Mouse (Mus musculus) heart, embryonic 13.5 days (tissue): Measurements from ENCODE around the gene Ess2. TPM values are rescaled to one million over a fixed set of nuclear protein-coding genes. Genes with fewer than 3 reads are reported as not detected.
"Not testable (repeated sequence)": the region's sequence is repeated elsewhere in the genome, so short reads cannot be mapped to it uniquely, and the experiment has no call there.

Experiments
- ATAC-seq: fragments of 200-750 bp; cut with Nextera tagmentation; 2 replicates; pipeline ENCODE4 v1.8.0; 2017; ENCODE audit warnings: moderate TSS enrichment; ENCODE audit not compliant: insufficient number of reproducible peaks, low FRiP score, low TSS enrichment; ENCODE audit errors: extremely low read depth
- H3K27ac ChIP-seq: fragments of 300-500 bp; sonication (generic); replicated peaks from 2 replicates; pipeline ENCODE4 v1.5.1; 2015; ENCODE audit warnings: moderate library complexity, mild to moderate bottlenecking, inconsistent platforms
- H3K27me3 ChIP-seq: fragments of 300-500 bp; sonication (generic); replicated peaks from 2 replicates; pipeline ENCODE4 v1.6.1; 2015; ENCODE audit warnings: mild to moderate bottlenecking, inconsistent platforms
- H3K36me3 ChIP-seq: fragments of 300-500 bp; sonication (generic); 2 replicates; pipeline ENCODE4 v1.6.1; 2015; ENCODE audit warnings: mild to moderate bottlenecking, inconsistent platforms
- H3K4me1 ChIP-seq: fragments of 300-500 bp; sonication (generic); 2 replicates; pipeline ENCODE4 v1.6.1; 2015; ENCODE audit warnings: inconsistent platforms
- H3K4me2 ChIP-seq: fragments of 300-500 bp; sonication (generic); 2 replicates; pipeline ENCODE4 v1.6.1; 2015; ENCODE audit warnings: inconsistent platforms, mild to moderate bottlenecking, moderate library complexity
- H3K4me3 ChIP-seq: fragments of 300-500 bp; sonication (generic); 2 replicates; pipeline ENCODE4 v1.5.1; 2015; ENCODE audit warnings: moderate library complexity, mild to moderate bottlenecking, inconsistent platforms
- H3K9ac ChIP-seq: fragments of 300-500 bp; sonication (generic); 2 replicates; pipeline ENCODE4 v1.6.1; 2015; ENCODE audit warnings: inconsistent platforms, mild to moderate bottlenecking, moderate library complexity
- H3K9me3 ChIP-seq: fragments of 300-500 bp; sonication (generic); 2 replicates; pipeline ENCODE4 v1.6.1; 2016; ENCODE audit warnings: inconsistent platforms
- WGBS: fragments of 180-500 bp; shearing (Covaris S2); methylation state at CpG from one replicate; pipeline ENCODE4 v1.1.7; 2015; ENCODE audit warnings: mixed read lengths; 5-methylcytosine and 5-hydroxymethylcytosine counted together
- polyA plus RNA-seq: library from polyadenylated mRNA; unstranded; fragments of >200 nt; fragmentation: Nextera tagmentation; extraction: Ambion mirVana; gene quantifications from 2 replicates; pipeline ENCODE4 v1.2.1, GENCODE M21; 2015

The Ess2 gene
- polyA plus RNA-seq: 27.5 and 29.8 TPM in 2 replicates

- Histone ChIP-seq H3K9me3 (no peaks in the 10 kb centered on the region), H3K27ac (peak within 1 kb of the TSS; percentile 46; the same call in 1 of the 2 replicates), H3K4me2 (peak within 1 kb of the TSS; percentile 87), H3K36me3 (peaks cover 33% of the 10 kb centered on the region), H3K27me3 (peaks cover 46% of the 10 kb centered on the region), H3K4me3 (peak within 1 kb of the TSS; percentile 65), H3K9ac (peak within 1 kb of the TSS; percentile 82), H3K4me1 (peaks cover 20% of the 10 kb centered on the region)
- WGBS: under 1% methylated on average over 35 of the region's 35 CpGs
- peak; percentile 78 for ATAC-seq
These were observed at the start of gene Ess2 for GRCm38 (mm10) chr16:17911052-17911595. Gene Ess2, minus strand, starts transcription at chr16:17911348.

GRCm38 (mm10) chr16:17956052-17956638, 45.0 kb upstream of the Ess2 start:
- 95% methylated on average over 17 of the region's 17 CpGs for WGBS
- H3K27me3 ChIP-seq, H3K27ac ChIP-seq: not testable (repeated sequence)

GRCm38 (mm10) chr16:17951618-17952017, 40.5 kb upstream of the Ess2 start:
- Histone ChIP-seq H3K9me3 (no peaks in the 10 kb centered on the region), H3K4me1 (no peaks in the 10 kb centered on the region), H3K4me2 (no peak overlapping the region), H3K27ac (no peak overlapping the region), H3K9ac (no peak overlapping the region), H3K36me3 (no peaks in the 10 kb centered on the region), H3K4me3 (no peak overlapping the region), H3K27me3 (no peaks in the 10 kb centered on the region)
- ATAC-seq: no peak
- WGBS: 68% methylated on average over 4 of the region's 4 CpGs

More at GRCm38 (mm10) chr16:17956052-17956638, 45.0 kb upstream of the Ess2 start:
- not testable (repeated sequence) for H3K4me3 ChIP-seq, H3K9me3 ChIP-seq, H3K36me3 ChIP-seq, H3K9ac ChIP-seq, H3K4me2 ChIP-seq, H3K4me1 ChIP-seq, ATAC-seq

- no peak for ATAC-seq
- H3K4me2 ChIP-seq: no peak overlapping the region
- H3K9me3 ChIP-seq: no peaks in the 10 kb centered on the region
- no peaks in the 10 kb centered on the region for H3K4me1 ChIP-seq
- H3K27ac ChIP-seq: no peak overlapping the region
- H3K36me3 ChIP-seq: no peaks in the 10 kb centered on the region
- no peak overlapping the region for H3K4me3 ChIP-seq
- H3K9ac ChIP-seq: no peak overlapping the region
- WGBS: 57% methylated on average over 4 of the region's 4 CpGs
- H3K27me3 ChIP-seq: peaks cover 5% of the 10 kb centered on the region; the same call in 1 of the 2 replicates
These were observed 38.9 kb upstream of the Ess2 start for GRCm38 (mm10) chr16:17950068-17950467.

- Histone ChIP-seq H3K9me3 (no peaks in the 10 kb centered on the region), H3K4me2 (no peak overlapping the region), H3K27me3 (peaks cover 7% of the 10 kb centered on the region; the same call in 1 of the 2 replicates), H3K27ac (no peak overlapping the region), H3K36me3 (no peaks in the 10 kb centered on the region), H3K4me3 (no peak overlapping the region), H3K4me1 (no peaks in the 10 kb centered on the region), H3K9ac (no peak overlapping the region)
- WGBS: 37% methylated on average over 2 of the region's 2 CpGs
- no peak for ATAC-seq
These were observed 38.3 kb upstream of the Ess2 start for GRCm38 (mm10) chr16:17949421-17949877.

GRCm38 (mm10) chr16:17945081-17945831, 34.1 kb upstream of the Ess2 start:
- 52% methylated on average over 7 of the region's 7 CpGs for WGBS
- no peak for ATAC-seq
- H3K4me1 ChIP-seq: no peaks in the 10 kb centered on the region
- H3K36me3 ChIP-seq: no peaks in the 10 kb centered on the region
- no peak overlapping the region for H3K4me3 ChIP-seq
- H3K27me3 ChIP-seq: peaks cover 20% of the 10 kb centered on the region; the same call in 1 of the 2 replicates
- H3K27ac ChIP-seq: no peak overlapping the region
- H3K9me3 ChIP-seq: no peaks in the 10 kb centered on the region
- H3K4me2 ChIP-seq: no peak overlapping the region
- H3K9ac ChIP-seq: no peak overlapping the region

GRCm38 (mm10) chr16:17943466-17943865, 32.3 kb upstream of the Ess2 start:
- peaks cover 20% of the 10 kb centered on the region; the same call in 1 of the 2 replicates for H3K27me3 ChIP-seq
- H3K9me3 ChIP-seq: no peaks in the 10 kb centered on the region
- H3K4me1 ChIP-seq: peaks cover 8% of the 10 kb centered on the region; the same call in 1 of the 2 replicates
- no peaks in the 10 kb centered on the region for H3K36me3 ChIP-seq
- no peak overlapping the region for H3K4me3 ChIP-seq
- no peak for ATAC-seq
- WGBS: 53% methylated on average over 8 of the region's 8 CpGs
- H3K27ac ChIP-seq: no peak overlapping the region
- no peak overlapping the region for H3K4me2 ChIP-seq
- H3K9ac ChIP-seq: no peak overlapping the region

GRCm38 (mm10) chr16:17939255-17939751, 28.2 kb upstream of the Ess2 start:
- H3K27ac ChIP-seq: no peak overlapping the region
- 37% methylated on average over 9 of the region's 9 CpGs for WGBS

GRCm38 (mm10) chr16:17938821-17939220, 27.7 kb upstream of the Ess2 start:
- Histone ChIP-seq H3K27me3 (peaks cover 56% of the 10 kb centered on the region), H3K9ac (no peak overlapping the region), H3K4me1 (peaks cover 14% of the 10 kb centered on the region; the same call in 1 of the 2 replicates), H3K9me3 (no peaks in the 10 kb centered on the region), H3K4me2 (peak overlapping the region; percentile 3; the same call in 1 of the 2 replicates), H3K36me3 (no peaks in the 10 kb centered on the region), H3K27ac (no peak overlapping the region), H3K4me3 (no peak overlapping the region)
- ATAC-seq: peak; percentile 66; the same call in 1 of the 2 replicates
- 9% methylated on average over 7 of the region's 7 CpGs for WGBS

More at GRCm38 (mm10) chr16:17939255-17939751, 28.2 kb upstream of the Ess2 start:
- Histone ChIP-seq H3K36me3 (no peaks in the 10 kb centered on the region), H3K9me3 (no peaks in the 10 kb centered on the region), H3K4me1 (peaks cover 14% of the 10 kb centered on the region; the same call in 1 of the 2 replicates), H3K27me3 (peaks cover 53% of the 10 kb centered on the region), H3K4me3 (no peak overlapping the region), H3K4me2 (peak overlapping the region; percentile 3; the same call in 1 of the 2 replicates), H3K9ac (no peak overlapping the region)
- ATAC-seq: no peak

GRCm38 (mm10) chr16:17938187-17938586, 27.0 kb upstream of the Ess2 start:
- H3K27me3 ChIP-seq: peaks cover 51% of the 10 kb centered on the region
- H3K27ac ChIP-seq: no peak overlapping the region
- H3K4me3 ChIP-seq: no peak overlapping the region
- no peak overlapping the region for H3K4me2 ChIP-seq
- H3K9ac ChIP-seq: no peak overlapping the region
- peaks cover 14% of the 10 kb centered on the region; the same call in 1 of the 2 replicates for H3K4me1 ChIP-seq
- no peaks in the 10 kb centered on the region for H3K36me3 ChIP-seq
- ATAC-seq: no peak
- no peaks in the 10 kb centered on the region for H3K9me3 ChIP-seq
- WGBS: 43% methylated on average over 7 of the region's 7 CpGs

GRCm38 (mm10) chr16:17936776-17937175, 25.6 kb upstream of the Ess2 start:
- Histone ChIP-seq H3K9ac (no peak overlapping the region), H3K4me3 (no peak overlapping the region), H3K36me3 (no peaks in the 10 kb centered on the region), H3K4me1 (peaks cover 14% of the 10 kb centered on the region; the same call in 1 of the 2 replicates), H3K9me3 (no peaks in the 10 kb centered on the region), H3K4me2 (no peak overlapping the region), H3K27ac (no peak overlapping the region), H3K27me3 (peaks cover 46% of the 10 kb centered on the region)
- WGBS: 68% methylated on average over 10 of the region's 10 CpGs
- no peak for ATAC-seq
